Mouse (Mus musculus): ENCODE results near the gene Lrba.

- TF ChIP-seq CTCF (IDR thresholded peaks at IDR 0.05) (no peak), EP300 (IDR thresholded peaks at IDR 0.05; ENCODE audit: insufficient read depth, low read depth, low read length) (no peak)
Observed at GRCm38 (mm10) chr3:86687571-86688209, 463.2 kb downstream of the Lrba start.
